Mouse (Mus musculus) G1E-ER4 (cell line): ENCODE measurements around the gene Rps3. TPM values are rescaled to one million over a fixed set of nuclear protein-coding genes. Genes with fewer than 3 reads are reported as not detected.

Experiments used
- GATA1 ChIP-seq: IDR thresholded peaks from one replicate; pipeline ENCODE4 v1.8.0; 2012; ENCODE audit warnings: low read length, inconsistent platforms
- polyA plus RNA-seq: library from polyadenylated mRNA; stranded (reverse); fragments of >175 nt; gene quantifications from 2 replicates; pipeline ENCODE4 v1.2.3, GENCODE M21; 2012

The Rps3 gene
- polyA plus RNA-seq, 1 experiment = 160 TPM

GRCm38 (mm10) chr7:99459888-99460652 is 23.5 kb downstream of the Rps3 start:
- TF ChIP-seq GATA1 = no peak

- TF ChIP-seq GATA1 = no peak
Observed at GRCm38 (mm10) chr7:99458849-99459248, 24.7 kb downstream of the Rps3 start.

GRCm38 (mm10) chr7:99454044-99454443 is 29.5 kb downstream of the Rps3 start:
- TF ChIP-seq GATA1 = no peak

GRCm38 (mm10) chr7:99452859-99453258 is 30.7 kb downstream of the Rps3 start:
- TF ChIP-seq GATA1 = no peak

- TF ChIP-seq GATA1 = no peak
Observed at GRCm38 (mm10) chr7:99450703-99451102, 32.8 kb downstream of the Rps3 start.

GRCm38 (mm10) chr7:99449751-99450150 is 33.8 kb downstream of the Rps3 start:
- TF ChIP-seq GATA1 = no peak

- no peak for TF ChIP-seq GATA1
Observed at GRCm38 (mm10) chr7:99449063-99449462, 34.5 kb downstream of the Rps3 start.

GRCm38 (mm10) chr7:99448619-99449018 is 34.9 kb downstream of the Rps3 start:
- no peak for TF ChIP-seq GATA1

GRCm38 (mm10) chr7:99447323-99447722 is 36.2 kb downstream of the Rps3 start:
- no peak for TF ChIP-seq GATA1

- TF ChIP-seq GATA1 = no peak
Observed at GRCm38 (mm10) chr7:99445833-99446232, 37.7 kb downstream of the Rps3 start.

- no peak for TF ChIP-seq GATA1
Observed at GRCm38 (mm10) chr7:99444012-99444411, 39.5 kb downstream of the Rps3 start.

- no peak for TF ChIP-seq GATA1
Observed at GRCm38 (mm10) chr7:99443164-99443563, 40.4 kb downstream of the Rps3 start.

- TF ChIP-seq GATA1 = no peak
Observed at GRCm38 (mm10) chr7:99441534-99442072, 41.9 kb downstream of the Rps3 start.

- no peak for TF ChIP-seq GATA1
Observed at GRCm38 (mm10) chr7:99438881-99439280, 44.7 kb downstream of the Rps3 start.

- TF ChIP-seq GATA1 = no peak
Observed at GRCm38 (mm10) chr7:99436530-99436929, 47.0 kb downstream of the Rps3 start.

- no peak for TF ChIP-seq GATA1
Observed at GRCm38 (mm10) chr7:99434672-99435250, 48.8 kb downstream of the Rps3 start.

- TF ChIP-seq GATA1 = no peak
Observed at GRCm38 (mm10) chr7:99432863-99433262, 50.7 kb downstream of the Rps3 start.
